Mouse (Mus musculus) midbrain, embryonic 10.5 days (tissue): Measurements from ENCODE around the gene Akap13. TPM values are rescaled to one million over a fixed set of nuclear protein-coding genes. Genes with fewer than 3 reads are reported as not detected.

Source experiments
- DNase-seq: peaks from one replicate; pipeline ENCODE4 v3.0.0-alpha.2; 2017; ENCODE audit warnings: low spot score
- H3K27ac ChIP-seq: fragments of 300-500 bp; sonication (generic); replicated peaks from 2 replicates; pipeline ENCODE4 v1.5.1; 2016; ENCODE audit warnings: mild to moderate bottlenecking
- H3K27me3 ChIP-seq: fragments of 300-500 bp; sonication (generic); 2 replicates; pipeline ENCODE4 v1.6.1; 2016; ENCODE audit warnings: low read depth, mild to moderate bottlenecking; ENCODE audit not compliant: poor library complexity, severe bottlenecking
- H3K36me3 ChIP-seq: fragments of 300-500 bp; sonication (generic); 2 replicates; pipeline ENCODE4 v1.6.1; 2016; ENCODE audit warnings: mild to moderate bottlenecking, moderate library complexity
- H3K4me1 ChIP-seq: fragments of 300-500 bp; sonication (generic); 2 replicates; pipeline ENCODE4 v1.6.1; 2016
- H3K4me3 ChIP-seq: fragments of 300-500 bp; sonication (generic); 2 replicates; pipeline ENCODE4 v1.5.1; 2016; ENCODE audit warnings: mild to moderate bottlenecking, moderate library complexity
- H3K9me3 ChIP-seq: fragments of 300-500 bp; sonication (generic); replicated peaks from 2 replicates; pipeline ENCODE4 v1.6.1; 2016; ENCODE audit warnings: mild to moderate bottlenecking
- whole genome bisulfite sequencing: fragments of 180-500 bp; shearing (Covaris S2); methylation state at CpG from one replicate; pipeline ENCODE4 v1.1.7; 2016; 5-methylcytosine and 5-hydroxymethylcytosine counted together
- polyA plus RNA-seq: library from polyadenylated mRNA; unstranded; fragments of >200 nt; fragmentation: Nextera tagmentation; extraction: Ambion mirVana; gene quantifications from 2 replicates; pipeline ENCODE4 v1.2.1, GENCODE M21; 2016

The Akap13 gene
- polyA plus RNA-seq, 1 experiment from 2014 or later: 29.0 TPM

DNA sequence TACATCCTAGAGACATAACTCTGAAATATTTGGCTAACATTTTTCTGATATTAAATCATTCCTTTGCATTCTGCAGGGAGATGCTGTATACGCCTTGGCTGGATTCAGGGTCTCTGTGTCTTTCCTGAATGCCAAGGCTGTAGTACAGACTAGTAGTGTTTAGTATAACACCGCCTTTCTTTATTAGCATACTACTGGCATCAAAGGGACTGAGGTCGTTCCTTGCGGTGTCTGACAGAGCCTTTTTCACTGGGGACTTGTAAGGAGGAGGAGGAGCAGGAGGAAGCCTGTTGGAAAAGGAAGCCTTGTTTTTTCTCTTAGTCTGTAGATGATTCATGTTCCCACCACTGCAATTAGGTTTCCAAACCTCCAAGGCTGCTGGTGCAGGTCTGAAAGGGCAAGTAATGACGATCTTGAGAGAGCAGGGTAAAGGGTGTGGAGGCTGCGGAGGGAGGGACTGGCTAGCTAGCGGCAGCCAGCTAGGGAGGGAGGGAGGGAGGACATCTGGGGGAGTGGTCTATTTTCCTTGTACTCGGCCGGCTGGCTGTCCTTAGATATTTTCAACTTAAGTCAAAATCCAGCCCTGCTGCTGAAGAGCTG is 186.9 kb downstream of the Akap13 start:
- no peaks in the 10 kb centered on the region for H3K27me3 ChIP-seq
- peak overlapping the region; percentile 74 for H3K27ac ChIP-seq
- H3K4me3 ChIP-seq: peak overlapping the region; percentile 45
- no peaks in the 10 kb centered on the region for H3K9me3 ChIP-seq
- H3K4me1 ChIP-seq: peaks cover 29% of the 10 kb centered on the region
- peak; percentile 62 for DNase-seq
- WGBS: 4% methylated on average over 9 of the region's 9 CpGs
- H3K36me3 ChIP-seq: no peaks in the 10 kb centered on the region

DNA sequence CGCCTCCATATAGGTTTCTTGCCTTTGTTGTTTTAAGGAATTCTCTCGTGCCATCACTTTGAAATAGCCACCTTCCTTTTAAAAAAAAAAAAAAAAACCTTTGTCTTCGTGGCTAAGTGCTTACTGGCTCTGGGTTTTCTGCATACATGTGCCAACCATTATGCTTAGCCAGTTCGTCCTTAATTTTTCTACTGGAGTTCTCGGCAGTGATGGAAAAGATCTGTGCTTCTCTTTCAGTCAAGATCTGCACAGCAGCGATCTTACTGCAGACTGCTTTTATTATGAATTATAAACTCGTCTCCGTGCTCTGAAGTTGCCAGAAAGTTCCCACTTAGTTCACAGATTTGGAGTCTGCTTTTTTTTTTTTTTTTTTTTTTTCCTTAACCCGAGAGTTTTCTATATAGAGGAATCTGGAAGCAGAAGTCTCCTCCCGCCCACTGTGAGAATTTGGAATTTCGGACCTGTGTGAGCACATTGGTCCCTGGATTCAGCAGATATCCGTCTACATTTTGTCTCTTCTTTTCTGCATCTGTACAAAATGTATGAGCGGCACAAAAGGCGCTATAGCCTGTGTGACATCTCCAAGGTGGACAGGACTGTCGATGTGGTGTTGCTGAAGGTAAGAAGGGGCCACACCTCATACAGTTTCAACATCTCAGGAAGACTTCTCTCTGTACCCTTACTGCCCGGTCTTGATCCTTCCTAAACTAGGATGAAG is 187.7 kb downstream of the Akap13 start:
- Histone ChIP-seq H3K27ac (peak overlapping the region; percentile 74; the same call in 1 of the 2 replicates), H3K27me3 (no peaks in the 10 kb centered on the region), H3K9me3 (no peaks in the 10 kb centered on the region), H3K4me3 (peak overlapping the region; percentile 45; the same call in 1 of the 2 replicates), H3K4me1 (peaks cover 29% of the 10 kb centered on the region), H3K36me3 (no peaks in the 10 kb centered on the region)
- DNase-seq: no peak
- whole genome bisulfite sequencing: 60% methylated on average over 16 of the region's 16 CpGs

DNA sequence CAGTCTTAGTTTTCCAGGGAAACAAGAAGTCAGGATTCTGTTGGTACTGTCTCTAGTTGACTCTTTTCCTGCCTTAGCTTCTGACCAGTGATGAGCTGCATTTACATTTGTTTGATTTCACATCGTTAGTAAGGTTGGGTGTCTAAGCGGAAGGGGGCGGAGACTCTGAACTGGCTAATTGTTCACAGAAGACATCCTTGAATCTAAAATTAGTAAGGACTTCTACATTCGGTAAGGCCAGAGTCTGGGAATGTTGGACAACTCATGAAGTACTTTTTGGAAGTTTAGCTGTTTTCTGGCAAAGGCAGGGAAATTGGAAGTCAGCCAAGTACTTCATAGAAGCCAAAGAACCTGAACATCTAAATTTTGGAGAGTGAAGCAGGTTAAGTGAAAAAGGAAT is 188.7 kb downstream of the Akap13 start:
- peaks cover 29% of the 10 kb centered on the region for H3K4me1 ChIP-seq
- DNase-seq: no peak
- no peaks in the 10 kb centered on the region for H3K9me3 ChIP-seq
- no peaks in the 10 kb centered on the region for H3K27me3 ChIP-seq
- peak overlapping the region; percentile 49 for H3K27ac ChIP-seq
- peak overlapping the region; percentile 6; the same call in 1 of the 2 replicates for H3K4me3 ChIP-seq
- no peaks in the 10 kb centered on the region for H3K36me3 ChIP-seq
- 68% methylated on average over 4 of the region's 4 CpGs for WGBS

- no peak overlapping the region for H3K27ac ChIP-seq
- H3K9me3 ChIP-seq: no peaks in the 10 kb centered on the region
- H3K27me3 ChIP-seq: no peaks in the 10 kb centered on the region
- no peak for DNase-seq
- WGBS: 86% methylated on average over 2 of the region's 2 CpGs
- H3K4me3 ChIP-seq: no peak overlapping the region
- H3K36me3 ChIP-seq: no peaks in the 10 kb centered on the region
- H3K4me1 ChIP-seq: peaks cover 29% of the 10 kb centered on the region
Measured at GRCm38 (mm10) chr7:75644585-75644984, 189.3 kb downstream of the Akap13 start.

- no peaks in the 10 kb centered on the region for H3K9me3 ChIP-seq
- WGBS: 84% methylated on average over 5 of the region's 5 CpGs
Measured at GRCm38 (mm10) chr7:75645156-75645933, 190.0 kb downstream of the Akap13 start.

DNA sequence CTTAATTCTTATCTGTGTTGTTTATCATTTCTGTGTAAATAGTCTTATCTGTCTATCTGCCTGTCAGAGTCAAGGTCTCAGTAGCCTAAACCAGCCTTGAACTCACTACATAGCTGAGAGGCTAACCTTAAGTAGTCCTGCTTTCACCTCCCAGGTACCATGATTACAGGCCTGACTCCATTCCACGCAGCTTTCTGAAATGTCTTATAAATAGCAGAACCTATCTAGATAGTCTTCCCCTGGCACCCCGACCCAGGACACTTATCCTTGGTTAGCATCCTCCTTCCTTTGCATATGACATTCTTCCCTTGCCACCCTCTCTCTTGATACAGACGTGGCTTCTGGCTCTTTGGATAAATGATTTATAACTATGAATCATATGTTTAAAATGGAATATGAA is 192.7 kb downstream of the Akap13 start:
- H3K27me3 ChIP-seq: no peaks in the 10 kb centered on the region
- H3K9me3 ChIP-seq: no peaks in the 10 kb centered on the region
- no peak overlapping the region for H3K4me3 ChIP-seq
- H3K36me3 ChIP-seq: no peaks in the 10 kb centered on the region
- DNase-seq: no peak
- 88% methylated on average over 3 of the region's 3 CpGs for WGBS
- H3K4me1 ChIP-seq: peaks cover 13% of the 10 kb centered on the region
- no peak overlapping the region for H3K27ac ChIP-seq

More at GRCm38 (mm10) chr7:75645156-75645933, 190.0 kb downstream of the Akap13 start:
- Histone ChIP-seq H3K27ac (no peak overlapping the region), H3K4me1 (peaks cover 29% of the 10 kb centered on the region), H3K36me3 (no peaks in the 10 kb centered on the region), H3K4me3 (no peak overlapping the region), H3K27me3 (no peaks in the 10 kb centered on the region)
- DNase-seq: no peak

DNA sequence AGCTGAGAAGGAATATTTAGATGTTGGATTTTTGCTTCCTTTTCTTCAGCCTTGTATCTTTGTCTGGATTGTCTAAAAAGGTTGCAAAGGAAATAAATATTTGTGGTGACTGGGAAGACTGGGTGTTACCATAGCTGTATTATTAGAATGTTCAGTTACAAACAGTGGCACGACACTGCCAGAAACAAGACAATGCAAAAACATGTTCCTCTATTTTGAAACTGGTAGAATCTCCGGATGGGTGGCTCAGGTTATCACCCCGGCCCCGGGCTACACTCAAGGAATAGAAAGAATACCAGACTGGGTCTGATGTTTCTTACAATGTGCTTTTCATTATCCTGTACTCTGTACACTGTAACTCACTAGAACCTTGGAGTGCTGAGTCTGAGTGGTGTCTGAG is 193.6 kb downstream of the Akap13 start:
- Histone ChIP-seq H3K4me1 (peaks cover 4% of the 10 kb centered on the region), H3K36me3 (no peaks in the 10 kb centered on the region), H3K9me3 (no peaks in the 10 kb centered on the region), H3K27ac (no peak overlapping the region), H3K27me3 (no peaks in the 10 kb centered on the region), H3K4me3 (no peak overlapping the region)
- DNase-seq: no peak
- 83% methylated on average over 4 of the region's 4 CpGs for WGBS

DNA sequence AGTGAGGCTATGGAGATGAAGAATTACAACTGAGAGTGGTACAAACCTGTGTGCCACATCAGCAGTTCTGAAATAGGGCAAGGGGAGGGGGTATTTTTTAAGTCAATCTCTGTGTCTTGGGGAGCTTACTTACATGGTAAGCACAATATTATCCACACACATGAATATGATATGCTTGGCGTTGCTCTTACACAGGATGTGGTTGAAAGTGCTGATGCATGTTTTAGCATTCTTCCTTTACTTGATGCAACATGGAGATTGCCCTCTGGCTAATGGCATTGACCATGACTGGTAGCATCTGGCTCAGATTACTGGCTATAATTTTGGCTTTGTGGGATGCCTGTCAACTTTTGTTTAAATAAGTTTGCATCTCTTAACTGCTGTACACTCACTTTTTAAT is 194.6 kb downstream of the Akap13 start:
- Histone ChIP-seq H3K27me3 (no peaks in the 10 kb centered on the region), H3K9me3 (no peaks in the 10 kb centered on the region), H3K27ac (no peak overlapping the region), H3K4me1 (peaks cover 3% of the 10 kb centered on the region), H3K4me3 (no peak overlapping the region), H3K36me3 (no peaks in the 10 kb centered on the region)
- WGBS: 81% methylated on average over 1 of the region's 1 CpGs
- no peak for DNase-seq

GRCm38 (mm10) chr7:75653684-75654317 is 198.5 kb downstream of the Akap13 start:
- H3K4me1 ChIP-seq: peaks cover 5% of the 10 kb centered on the region
- no peak overlapping the region for H3K4me3 ChIP-seq
- DNase-seq: no peak
- no peak overlapping the region for H3K27ac ChIP-seq
- 82% methylated on average over 3 of the region's 3 CpGs for WGBS
- no peaks in the 10 kb centered on the region for H3K36me3 ChIP-seq
- no peaks in the 10 kb centered on the region for H3K27me3 ChIP-seq
- H3K9me3 ChIP-seq: no peaks in the 10 kb centered on the region

GRCm38 (mm10) chr7:75655180-75656074 is 200.1 kb downstream of the Akap13 start:
- Histone ChIP-seq H3K9me3 (no peaks in the 10 kb centered on the region), H3K27me3 (no peaks in the 10 kb centered on the region), H3K4me1 (peaks cover 5% of the 10 kb centered on the region), H3K4me3 (no peak overlapping the region), H3K27ac (no peak overlapping the region), H3K36me3 (no peaks in the 10 kb centered on the region)
- DNase-seq: no peak
- WGBS: 85% methylated on average over 11 of the region's 11 CpGs

DNA sequence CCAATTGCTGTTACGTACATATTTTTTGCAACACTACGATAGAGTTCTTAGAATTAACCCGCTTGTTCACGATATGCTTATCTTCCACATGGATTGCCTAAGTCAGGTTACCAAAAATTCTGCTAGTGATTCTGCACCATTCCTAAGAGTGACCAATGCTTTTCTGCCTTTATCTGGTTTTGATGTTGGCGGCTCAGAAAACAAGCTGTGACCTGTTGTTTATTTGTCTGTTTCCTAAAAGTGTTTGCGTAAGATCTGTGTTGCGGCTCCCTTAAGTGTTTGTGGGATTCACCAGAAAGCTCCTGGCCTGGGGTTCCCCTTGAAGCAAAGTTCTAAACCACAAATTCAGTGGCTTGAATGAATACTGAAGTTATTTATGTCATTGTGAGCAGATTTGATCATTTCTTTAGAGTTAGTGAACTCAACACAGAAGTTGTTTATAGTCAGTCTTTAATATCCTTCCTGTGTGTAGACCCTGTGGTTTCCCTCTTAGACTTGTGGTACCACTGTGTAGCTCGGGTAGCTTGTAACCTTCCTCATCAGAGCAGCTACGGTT is 201.0 kb downstream of the Akap13 start:
- WGBS: 91% methylated on average over 9 of the region's 9 CpGs
- Histone ChIP-seq H3K27me3 (no peaks in the 10 kb centered on the region), H3K4me3 (no peak overlapping the region), H3K36me3 (no peaks in the 10 kb centered on the region), H3K4me1 (peaks cover 2% of the 10 kb centered on the region), H3K27ac (no peak overlapping the region), H3K9me3 (no peaks in the 10 kb centered on the region)
- DNase-seq: no peak
